Mouse (Mus musculus) activated CD4-positive, CD25-positive, alpha-beta regulatory T cell, adult 4 months (primary cell): Measurements from ENCODE around the gene Tut7. TPM values are rescaled to one million over a fixed set of nuclear protein-coding genes. Genes with fewer than 3 reads are reported as not detected.
A peak's percentile ranks its signal among the peaks of the same experiment; 100 is the strongest.
"Not testable (repeated sequence)": the region's sequence is repeated elsewhere in the genome, so short reads cannot be mapped to it uniquely, and the experiment has no call there.

Experiments
- ATAC-seq: one replicate; pipeline ENCODE4 v1.8.0; 2017
- polyA plus RNA-seq, 2 experiments: library from polyadenylated mRNA; unstranded; fragments of 100-300 nt; shearing (Covaris generic); gene quantifications; one replicate each; pipeline ENCODE4 v1.2.1; 2017

The Tut7 gene
- polyA plus RNA-seq, 2 experiments from 2014 or later, result 62.4 to 64.7 TPM

DNA sequence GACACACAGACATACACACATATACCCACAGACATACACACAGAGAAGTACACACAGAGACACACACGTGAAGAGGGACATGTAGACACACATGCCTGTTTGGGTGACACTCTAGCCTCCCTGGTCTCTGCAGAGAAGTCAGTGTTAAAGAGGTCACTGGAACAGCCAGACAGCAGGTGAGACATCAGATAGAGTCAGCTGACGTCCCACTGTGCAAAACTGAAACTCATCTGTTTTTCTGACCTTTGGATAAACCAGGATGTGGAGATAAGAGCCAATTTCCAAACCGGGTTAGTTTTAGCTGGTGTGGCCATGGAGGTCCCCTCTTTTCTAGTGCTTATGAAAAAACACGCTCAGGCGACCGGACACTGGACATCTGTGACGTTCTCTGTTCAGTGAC, 9.5 kb upstream of the Tut7 start:
- ATAC-seq, result no peak

DNA sequence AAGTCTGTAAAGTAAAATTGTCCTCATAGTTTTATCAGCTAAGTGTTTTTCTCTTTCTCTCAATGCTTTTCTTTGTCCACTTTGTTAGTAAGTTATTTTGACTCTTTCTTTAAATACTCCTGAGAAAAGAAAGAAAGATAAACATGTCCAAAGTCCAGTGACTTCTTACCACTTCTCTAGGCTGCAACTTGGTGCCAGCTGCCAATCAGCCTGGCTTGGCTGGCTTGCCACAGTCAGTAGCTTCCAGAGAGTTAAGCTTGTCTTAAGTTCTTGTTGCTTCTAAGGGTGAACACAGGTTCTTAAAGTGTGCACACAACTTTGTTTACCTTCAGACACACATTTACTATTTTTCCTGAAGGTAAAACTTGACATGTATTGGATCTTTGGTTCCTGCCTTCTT, 3.0 kb upstream of the Tut7 start:
- no peak for ATAC-seq

DNA sequence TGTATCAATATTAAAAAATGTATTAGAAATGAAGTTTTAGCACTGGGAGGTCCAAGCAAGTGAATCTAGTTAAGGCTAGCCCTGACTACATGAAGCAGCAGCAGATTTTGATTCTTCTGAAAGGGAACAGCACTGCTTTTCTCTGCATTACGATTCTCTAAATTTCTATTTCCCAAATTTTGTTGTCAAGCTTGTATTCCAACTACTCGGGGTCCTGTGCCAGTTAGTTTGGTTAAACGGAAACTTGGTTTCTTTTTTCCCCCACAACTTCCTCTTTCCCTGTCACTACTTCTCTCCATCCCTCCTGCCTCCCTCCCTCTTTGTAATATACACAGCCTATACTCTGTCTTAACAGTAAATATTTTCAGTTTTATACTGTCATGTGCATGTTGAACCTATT, 2.1 kb downstream of the Tut7 start:
- no peak for ATAC-seq

DNA sequence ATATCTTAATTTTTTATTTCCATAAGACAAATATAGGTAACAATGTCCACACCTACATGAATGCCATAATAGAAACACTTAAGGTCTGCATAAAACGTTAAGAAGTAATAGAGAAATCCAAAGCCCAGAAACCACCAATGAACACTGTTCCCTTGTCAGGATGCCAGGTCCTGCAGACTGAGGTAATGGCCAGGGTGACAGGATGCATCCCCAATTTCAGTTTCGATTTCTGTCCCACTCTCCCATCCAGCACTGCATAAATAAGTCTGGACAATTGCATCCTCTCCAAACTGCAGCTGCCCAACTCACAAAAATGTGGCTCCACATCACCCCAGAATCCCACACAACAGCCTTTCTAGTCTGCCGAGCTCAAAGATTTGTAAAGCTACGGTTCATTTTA, 2.8 kb downstream of the Tut7 start:
- no peak for ATAC-seq

DNA sequence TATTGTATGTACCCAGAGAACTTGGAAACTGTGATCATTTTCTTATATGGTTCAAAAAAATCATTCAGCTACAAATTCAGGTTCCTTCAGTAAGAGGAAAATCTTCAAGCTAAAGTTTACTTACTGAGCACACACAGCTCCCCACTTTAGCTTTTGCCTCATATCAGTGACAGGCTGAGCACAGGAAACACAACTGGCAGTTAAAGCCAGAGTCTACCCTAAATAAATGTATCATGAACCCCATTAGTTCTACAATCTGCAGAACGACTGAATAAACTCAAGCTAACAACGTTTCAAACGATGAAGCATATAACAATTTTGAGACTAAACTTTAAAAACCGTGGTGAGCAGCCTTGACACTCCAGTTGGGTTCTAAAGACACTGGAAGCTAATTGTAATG, 5.6 kb downstream of the Tut7 start:
- no peak for ATAC-seq

DNA sequence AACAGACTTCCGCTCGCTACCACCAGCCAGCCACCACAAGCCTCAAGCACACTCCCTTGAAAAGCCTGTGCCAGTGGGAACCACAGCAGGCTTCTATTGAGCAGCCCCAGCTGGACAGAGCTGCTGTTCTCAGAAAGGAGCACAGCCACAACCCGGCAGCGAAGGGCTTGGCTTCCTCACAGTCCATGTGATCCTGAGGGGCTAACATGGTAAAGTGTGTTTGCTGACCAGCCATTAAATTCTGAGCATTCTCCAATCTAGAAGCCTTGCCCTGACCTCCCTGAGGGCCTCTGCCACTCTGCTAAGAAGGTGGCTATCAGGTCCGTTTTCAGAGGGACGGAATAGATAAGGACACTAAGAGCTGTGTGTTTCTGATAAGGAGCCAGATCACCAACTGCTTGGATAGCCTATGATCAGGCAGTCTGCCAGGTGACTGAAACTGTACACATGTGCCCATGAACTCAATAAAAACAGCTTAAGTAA, 8.8 kb downstream of the Tut7 start:
- ATAC-seq, result no peak

DNA sequence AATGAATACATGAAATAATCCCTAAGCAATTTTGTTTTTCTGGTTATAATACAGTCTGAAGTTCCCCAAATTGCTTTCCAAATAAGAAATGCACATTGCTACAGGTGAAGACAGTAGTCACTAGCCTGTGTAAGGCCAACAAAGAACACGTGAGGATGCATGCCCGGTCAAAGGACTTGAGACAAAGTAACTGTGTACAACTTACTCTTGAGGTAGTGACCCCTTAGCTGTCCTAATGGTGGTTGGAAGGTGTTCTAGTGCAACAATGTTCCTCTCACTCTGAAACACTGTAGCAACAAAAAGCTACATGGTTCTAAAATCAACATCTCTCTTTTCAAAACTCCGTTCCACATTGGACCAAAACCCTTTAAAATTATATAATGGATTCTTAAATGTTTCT, 11.4 kb downstream of the Tut7 start:
- ATAC-seq, result no peak

DNA sequence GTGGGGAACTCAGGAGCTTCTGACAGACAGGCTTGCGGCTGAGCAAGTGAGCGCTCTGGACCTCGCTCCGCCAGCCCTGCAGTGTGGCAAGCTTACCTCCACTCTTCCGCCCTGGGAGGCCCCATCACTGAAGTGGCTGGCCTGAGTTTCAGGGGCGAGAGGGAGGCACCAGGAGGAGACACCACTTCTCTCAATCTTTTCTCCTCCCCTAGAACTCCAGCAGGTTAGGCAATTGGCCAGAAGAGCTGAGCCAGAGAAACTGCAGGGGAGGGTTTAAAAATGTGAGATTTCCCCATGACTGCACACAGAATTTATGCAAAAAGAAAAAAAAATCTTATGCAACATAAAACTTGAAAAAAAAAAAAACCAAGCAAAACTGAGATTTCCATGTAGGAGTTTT, 21.9 kb downstream of the Tut7 start:
- ATAC-seq, result no peak

DNA sequence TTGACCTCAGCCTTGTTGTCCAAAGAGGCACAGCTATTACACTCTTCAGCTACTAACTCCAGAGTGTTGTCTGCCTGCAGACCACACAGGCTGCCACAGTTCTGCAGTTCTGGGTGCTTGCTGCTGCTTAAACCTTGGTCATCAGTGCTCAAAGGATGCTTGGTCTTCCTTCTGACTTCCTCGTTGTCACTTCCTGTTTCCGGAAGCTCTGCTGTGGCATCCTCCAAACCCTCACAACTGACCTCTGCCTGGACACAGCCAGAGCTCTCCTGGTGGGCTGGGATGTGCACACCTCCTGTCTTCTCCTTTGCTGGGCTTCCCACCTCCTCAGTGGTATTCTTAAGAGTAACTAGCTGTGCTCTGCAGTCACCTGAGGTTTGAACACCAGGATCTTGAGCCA, 22.9 kb downstream of the Tut7 start:
- ATAC-seq, result no peak

DNA sequence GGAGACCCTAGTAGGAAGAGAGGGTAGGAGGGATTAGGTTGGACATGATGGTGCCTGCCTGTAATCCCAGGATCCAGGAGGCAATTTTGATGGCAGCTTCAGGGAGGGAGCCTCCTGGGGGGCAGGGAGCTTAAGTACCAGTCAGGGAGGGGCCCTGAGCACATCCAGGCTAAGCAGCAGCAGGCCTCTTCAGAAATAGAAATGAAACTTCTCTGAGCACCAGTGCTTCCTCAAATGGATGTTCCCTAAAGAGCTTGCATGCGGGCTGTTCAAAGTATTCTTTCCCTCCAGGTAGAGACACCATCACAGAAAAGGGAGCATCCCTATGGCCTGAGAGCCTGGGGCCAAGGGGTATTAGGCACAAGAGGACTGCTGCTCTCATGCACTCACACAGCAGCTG, 24.6 kb downstream of the Tut7 start:
- no peak for ATAC-seq

DNA sequence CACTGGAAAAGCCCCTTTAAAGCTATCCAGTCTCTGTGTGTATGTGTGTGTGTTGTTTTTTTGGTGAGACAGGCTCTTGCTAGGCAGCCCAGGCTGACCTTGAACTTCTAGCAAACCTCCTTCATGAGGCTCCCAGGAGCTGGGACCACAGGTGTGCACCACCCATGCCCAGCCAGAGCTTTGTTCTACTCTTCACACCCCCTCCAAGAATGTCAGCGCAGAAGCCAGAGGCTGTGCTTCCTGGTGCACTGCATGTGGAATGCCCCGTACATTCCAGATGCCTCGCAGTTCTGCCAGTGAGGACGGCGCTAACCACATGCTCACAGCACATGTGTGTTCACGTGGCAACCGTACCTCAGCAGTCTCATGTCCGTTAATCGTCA, 26.5 kb downstream of the Tut7 start:
- no peak for ATAC-seq

DNA sequence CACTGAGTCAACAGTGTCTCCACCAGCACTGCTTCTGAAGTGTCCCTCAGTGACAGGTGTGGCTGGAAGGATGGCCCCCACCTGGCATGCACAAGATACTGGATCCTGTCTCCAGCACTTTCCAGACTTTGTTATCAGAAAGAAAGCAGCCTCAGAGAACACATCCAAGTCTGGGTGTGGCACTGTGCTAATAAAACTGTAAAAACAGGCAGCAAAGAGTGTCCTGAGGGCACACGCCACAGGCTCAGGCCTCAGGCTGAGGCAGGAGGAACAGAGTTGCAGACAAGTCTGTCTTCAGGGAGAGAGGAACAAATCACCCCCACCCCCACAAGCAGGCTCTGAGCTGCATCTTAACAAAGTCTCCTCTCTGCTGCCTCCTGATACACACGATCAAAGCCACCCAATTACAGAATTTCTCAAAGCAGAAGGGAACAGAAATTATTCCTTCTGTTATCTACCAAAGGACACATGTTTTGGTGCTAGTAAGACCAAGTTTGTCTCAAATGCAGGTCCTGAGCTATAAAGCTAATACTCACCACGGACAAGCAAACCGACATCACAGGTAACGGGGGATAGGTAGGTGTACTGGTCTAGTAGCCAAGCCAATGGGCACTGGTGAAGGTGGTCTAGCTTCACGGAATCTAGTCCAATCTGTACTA, 27.0 kb downstream of the Tut7 start:
- ATAC-seq, result no peak

DNA sequence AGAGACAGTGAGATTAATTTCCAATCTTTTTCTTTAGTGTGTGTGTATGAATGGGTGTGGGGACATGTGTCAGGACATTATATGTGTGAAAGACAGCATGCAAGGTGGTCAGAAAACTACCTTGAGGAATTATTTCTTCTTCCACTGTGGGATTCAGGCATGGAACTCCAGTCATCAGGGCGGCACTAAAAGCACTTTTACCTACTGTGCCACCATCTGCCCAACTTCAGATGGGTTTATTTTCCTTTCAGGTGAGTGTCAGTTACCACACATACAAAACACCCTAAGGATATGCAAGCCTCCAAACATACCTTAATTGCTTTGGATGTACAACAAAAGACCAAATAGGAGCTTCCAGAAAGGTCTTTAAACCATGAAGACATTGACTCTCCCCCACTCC, 28.2 kb downstream of the Tut7 start:
- ATAC-seq, result no peak

DNA sequence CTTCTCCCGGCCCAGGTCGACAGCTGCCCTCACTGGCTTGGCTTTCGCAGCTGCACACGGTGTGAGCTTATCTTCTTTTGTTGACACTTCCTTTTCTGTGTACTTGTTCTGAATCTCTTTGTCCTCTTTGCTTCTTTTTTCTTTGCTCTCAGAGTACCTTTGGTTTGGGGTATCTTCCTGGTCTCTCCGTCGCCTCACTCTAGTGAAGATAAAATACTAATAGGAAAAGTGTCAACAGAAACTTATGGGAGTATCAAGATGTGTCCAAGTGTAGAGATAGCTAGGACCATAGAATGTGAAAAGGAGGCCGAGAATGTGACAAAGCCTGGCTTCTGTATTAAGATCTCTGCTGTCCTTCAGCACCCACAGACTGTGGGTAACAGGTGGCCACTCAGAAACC, 40.8 kb downstream of the Tut7 start, which contains the start of gene Gm49354:
TSS of gene Gm49354 (minus strand) at position 101 of the 400 bp plus-strand sequence.
- no peak for ATAC-seq

DNA sequence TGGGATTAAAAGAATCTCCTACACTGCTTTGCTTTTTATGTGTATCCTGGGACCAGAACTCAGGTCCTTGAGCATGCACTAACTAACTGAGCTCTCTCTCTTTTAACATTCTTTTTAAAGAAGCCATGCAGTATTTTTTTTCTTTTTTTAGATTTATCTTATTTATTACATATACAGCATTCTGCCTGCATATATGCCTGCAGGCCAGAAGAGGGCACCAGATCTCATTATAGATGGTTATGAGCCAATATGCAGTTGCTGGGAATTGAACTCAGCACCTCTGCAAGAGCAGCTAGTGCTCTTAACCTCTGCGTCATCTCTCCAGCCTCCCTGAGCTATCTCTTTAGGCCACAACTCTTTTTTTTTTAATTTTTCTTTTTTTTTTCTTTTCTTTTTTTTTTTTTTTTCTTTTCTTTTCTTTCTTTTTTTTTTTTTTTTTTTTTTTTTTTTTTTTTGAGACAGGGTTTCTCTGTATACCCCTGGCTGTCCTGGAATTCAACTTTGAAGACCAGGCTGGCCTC, 43.1 kb downstream of the Tut7 start:
- not testable (repeated sequence) for ATAC-seq

DNA sequence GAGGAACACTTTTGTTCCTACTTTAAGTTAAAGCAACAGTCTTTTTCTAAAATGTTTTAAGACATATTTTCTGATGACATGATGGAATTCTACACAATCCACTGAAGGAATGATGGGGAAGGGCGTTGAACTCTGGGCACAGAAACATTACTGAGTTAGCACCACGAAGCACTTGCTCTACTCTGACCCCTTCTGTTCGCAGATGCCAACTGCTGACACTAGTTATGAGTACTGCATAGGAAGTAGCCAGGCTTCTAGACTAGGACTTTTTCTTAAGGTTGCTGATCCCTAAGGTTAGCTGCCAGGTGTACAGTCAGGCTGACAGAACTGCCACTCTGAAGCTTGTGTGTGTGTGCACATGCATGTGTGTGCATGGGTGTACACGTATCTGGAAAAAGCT, 43.7 kb downstream of the Tut7 start:
- peak; percentile 54 for ATAC-seq

DNA sequence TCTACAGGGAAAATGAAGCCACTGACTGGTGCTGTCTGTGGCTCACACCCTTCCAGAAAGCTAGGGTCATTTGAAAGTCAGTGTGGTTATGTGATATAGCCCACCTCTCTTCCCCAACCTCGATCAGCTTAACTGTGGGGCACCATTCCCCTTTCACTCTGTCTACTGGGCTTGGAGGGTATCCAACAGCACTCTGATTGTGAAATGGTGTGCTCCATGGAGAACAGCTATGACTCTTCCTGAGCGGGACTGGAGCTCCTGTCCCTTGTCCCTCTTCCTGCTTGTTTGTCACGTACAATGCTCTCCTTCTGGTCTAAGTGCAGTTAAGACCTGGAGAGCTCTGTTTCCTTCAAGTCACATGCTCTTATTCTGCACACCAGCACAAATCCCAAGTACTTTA, 47.8 kb downstream of the Tut7 start:
- no peak for ATAC-seq

DNA sequence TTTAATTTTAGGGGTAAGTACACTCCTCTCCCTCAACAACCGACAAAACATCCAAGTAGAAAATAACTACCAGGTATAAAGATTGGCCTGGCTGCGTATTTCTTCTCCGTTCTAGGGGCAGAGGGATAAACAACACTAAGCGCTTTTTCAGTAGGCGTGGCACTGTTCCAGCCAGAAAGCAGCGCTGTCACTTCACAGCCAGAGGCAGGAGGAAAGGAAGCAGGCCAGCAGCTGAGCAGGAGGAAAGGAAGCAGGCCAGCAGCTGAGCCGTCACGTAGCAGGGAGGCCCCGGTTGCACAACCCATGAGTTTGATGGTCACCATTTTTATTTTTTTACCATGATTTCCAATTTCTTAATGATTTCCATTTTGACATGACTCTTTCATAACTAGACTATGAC, 51.7 kb downstream of the Tut7 start:
- ATAC-seq, result no peak

DNA sequence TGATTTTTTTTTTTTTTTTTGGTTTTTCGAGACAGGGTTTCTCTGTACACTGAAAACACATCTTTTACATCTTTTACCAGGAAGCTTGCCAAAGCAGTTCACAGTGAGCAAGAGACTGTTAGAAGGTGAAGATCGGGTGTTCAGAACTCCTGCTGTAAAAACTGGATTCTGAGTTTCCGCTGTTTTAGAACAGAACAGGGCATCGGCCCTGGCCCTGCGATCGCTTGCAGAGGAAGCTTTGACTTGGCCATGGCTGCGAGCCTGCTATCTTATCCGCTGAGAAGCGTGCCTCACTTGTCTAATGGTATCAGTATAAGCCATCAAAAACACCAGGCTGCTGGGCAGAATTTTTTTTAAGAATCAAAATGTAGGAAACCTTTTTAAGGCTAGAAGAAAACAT, 52.1 kb downstream of the Tut7 start:
- no peak for ATAC-seq

DNA sequence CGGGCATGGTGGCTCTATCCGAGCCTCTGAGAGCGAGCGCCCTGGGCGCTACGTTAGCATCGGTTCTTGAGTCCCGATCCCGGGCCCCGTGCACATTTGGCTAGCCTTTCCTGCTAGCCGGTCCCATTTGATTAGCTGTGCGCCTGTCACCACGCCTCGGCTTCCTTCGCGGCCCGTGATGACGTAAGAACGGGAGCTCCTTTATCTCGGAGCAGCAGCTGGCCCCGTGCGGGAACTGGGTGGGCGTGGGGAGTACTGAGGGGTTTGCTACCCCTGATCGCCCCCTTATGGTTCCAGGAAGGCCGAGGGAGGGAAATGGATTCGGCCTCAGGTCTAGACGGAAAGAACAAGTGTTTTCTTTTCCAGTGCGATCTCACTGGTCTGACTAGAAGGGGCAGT, 52.8 kb downstream of the Tut7 start:
- peak; percentile 52 for ATAC-seq

DNA sequence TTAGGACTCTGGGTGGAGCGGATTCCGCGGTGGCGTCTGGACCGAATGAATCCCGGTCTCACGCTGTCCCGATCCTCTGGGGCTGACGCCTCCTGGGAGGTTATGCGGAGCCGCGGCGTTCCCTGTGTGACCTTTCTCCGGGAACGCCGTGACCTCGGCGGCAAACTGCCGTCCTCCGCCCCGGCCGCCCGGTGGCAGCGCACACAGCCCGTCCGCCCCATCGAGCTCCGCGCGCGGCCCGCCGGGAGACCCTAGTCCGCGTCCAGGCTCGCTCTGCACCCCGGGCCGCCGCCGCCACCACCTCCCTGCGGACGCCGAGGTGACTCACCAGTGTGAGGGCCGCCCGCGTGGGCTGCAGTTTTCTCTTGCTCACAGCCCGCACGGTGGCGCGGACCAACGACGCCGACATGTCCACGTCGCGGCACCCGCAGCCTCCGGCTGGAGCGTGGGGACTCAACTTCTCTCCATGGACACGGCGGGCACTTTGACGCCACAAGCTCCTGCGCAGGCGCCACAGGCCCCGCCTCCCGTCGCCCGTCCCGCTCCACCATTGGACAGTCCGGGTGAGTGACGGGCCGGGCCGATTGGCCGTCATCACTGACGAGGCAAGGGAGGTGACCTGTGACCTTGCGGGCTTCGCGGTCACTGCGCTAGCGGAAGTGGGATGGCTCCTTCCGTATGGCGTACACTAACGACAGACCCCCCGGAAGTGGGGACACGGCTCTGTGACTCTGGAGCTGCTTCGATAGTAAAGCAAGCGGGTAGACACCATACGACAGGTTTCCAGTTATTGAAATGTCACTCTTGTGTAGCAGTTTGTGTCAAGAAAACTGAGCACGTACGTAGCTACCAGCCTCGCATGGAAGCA, 53.4 kb downstream of the Tut7 start, which contains the start of gene Isca1:
TSS of gene Isca1 (minus strand) at position 515 of the 868 bp plus-strand sequence.
- peak; percentile 93 for ATAC-seq

DNA sequence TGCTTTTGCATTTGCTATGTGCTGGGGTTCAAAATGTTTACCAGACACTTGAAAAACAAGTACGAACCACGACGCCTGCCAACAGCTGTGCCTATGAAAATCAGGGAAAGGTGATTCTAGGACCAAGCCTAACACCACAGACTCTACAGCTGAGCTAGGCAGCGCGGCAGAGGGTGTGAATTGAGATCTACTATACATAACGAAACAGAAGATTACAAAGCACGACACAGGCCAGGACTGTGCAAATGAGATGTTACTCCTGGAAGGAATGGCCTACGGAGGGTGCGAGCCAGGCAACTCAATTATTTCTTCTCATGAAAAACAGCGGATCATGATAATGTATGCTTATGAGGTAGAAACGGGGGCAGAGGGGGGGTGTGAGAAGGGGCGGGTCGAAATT, 54.4 kb downstream of the Tut7 start:
- no peak for ATAC-seq

DNA sequence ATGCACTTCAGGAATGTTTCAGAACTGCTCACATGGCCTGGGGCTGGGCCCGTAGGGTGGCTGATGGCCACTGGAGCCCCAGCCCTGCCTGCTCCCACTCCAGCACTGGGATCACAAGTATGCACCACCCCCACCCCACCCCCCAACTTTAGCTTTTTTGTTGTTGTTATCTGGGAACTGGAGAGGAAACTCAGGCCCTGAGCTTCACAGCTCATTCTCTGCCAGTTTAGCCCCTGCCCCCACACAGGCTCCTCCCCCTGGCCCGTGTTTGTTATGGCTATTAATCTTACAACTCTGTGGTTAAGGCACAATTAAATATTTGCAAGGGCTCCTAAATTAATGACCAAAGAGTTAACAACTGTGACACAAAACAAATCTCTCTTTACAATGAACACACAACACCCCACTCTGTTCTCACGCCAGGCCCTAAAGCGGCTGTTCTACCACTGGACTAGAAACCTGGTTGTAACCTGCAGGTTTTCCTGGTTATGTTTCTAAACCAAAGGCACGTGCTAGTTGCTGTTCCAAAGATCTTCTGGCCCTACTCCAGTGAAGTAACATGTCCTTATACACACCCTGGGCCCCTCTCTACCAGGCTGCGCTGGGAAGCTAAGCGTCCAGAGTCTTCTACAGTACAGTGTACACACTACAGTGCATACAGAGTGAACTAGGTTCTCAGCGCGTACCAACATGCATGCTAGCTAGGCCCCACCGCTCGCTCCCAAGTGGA, 56.0 kb downstream of the Tut7 start:
- ATAC-seq, result no peak
